Mouse (Mus musculus) stomach, postnatal 0 days (tissue): Measurements from ENCODE around the gene Mcm10. TPM values are rescaled to one million over a fixed set of nuclear protein-coding genes. Genes with fewer than 3 reads are reported as not detected.
A peak's percentile ranks its signal among the peaks of the same experiment; 100 is the strongest.

ENCODE experiments used
- ATAC-seq: fragments of 200-750 bp; cut with Nextera tagmentation; 2 replicates; pipeline ENCODE4 v1.8.0; 2017; ENCODE audit not compliant: low FRiP score, low TSS enrichment
- DNase-seq: peaks from one replicate; pipeline ENCODE4 v3.0.0-alpha.2; 2016; ENCODE audit warnings: low spot score
- H3K27ac ChIP-seq: fragments of 300-500 bp; sonication (generic); replicated peaks from 2 replicates; pipeline ENCODE4 v1.5.1; 2014; ENCODE audit warnings: mild to moderate bottlenecking, control low read depth
- H3K27me3 ChIP-seq: fragments of 300-500 bp; sonication (generic); 2 replicates; pipeline ENCODE4 v1.6.1; 2014; ENCODE audit warnings: low read length; ENCODE audit not compliant: control insufficient read depth, insufficient read depth
- H3K36me3 ChIP-seq: fragments of 300-500 bp; sonication (generic); 2 replicates; pipeline ENCODE4 v1.6.1; 2014; ENCODE audit warnings: low read length, mixed read lengths; ENCODE audit not compliant: control insufficient read depth, insufficient read depth
- H3K4me1 ChIP-seq: fragments of 300-500 bp; sonication (generic); replicated peaks from 2 replicates; pipeline ENCODE4 v1.6.1; 2014; ENCODE audit warnings: antibody characterized with exemption; ENCODE audit not compliant: control insufficient read depth, insufficient read depth
- H3K4me2 ChIP-seq: fragments of 300-500 bp; sonication (generic); replicated peaks from 2 replicates; pipeline ENCODE4 v1.6.1; 2014; ENCODE audit warnings: low read depth, mild to moderate bottlenecking, control low read depth, moderate library complexity
- H3K4me3 ChIP-seq: fragments of 300-500 bp; sonication (generic); 2 replicates; pipeline ENCODE4 v1.5.1; 2014; ENCODE audit warnings: low read depth, low read length, control low read depth
- H3K9ac ChIP-seq: fragments of 300-500 bp; sonication (generic); 2 replicates; pipeline ENCODE4 v1.6.1; 2014; ENCODE audit warnings: mild to moderate bottlenecking, low read length, control low read depth, mixed read lengths
- H3K9me3 ChIP-seq: fragments of 300-500 bp; sonication (generic); 2 replicates; pipeline ENCODE4 v1.6.1; 2016; ENCODE audit warnings: low read length; ENCODE audit not compliant: control insufficient read depth
- CTCF ChIP-seq: IDR thresholded peaks from 2 replicates; pipeline ENCODE4 v1.5.1; 2016; ENCODE audit warnings: antibody characterized with exemption, low read depth, mild to moderate bottlenecking, moderate library complexity
- EP300 ChIP-seq: optimal IDR thresholded peaks from 2 replicates; pipeline ENCODE3; 2016; ENCODE audit warnings: antibody characterized with exemption
- WGBS: fragments of 180-500 bp; shearing (Covaris S2); extraction: QIAGEN DNeasy Blood & Tissue Kit; methylation state at CpG from one replicate; pipeline ENCODE4 v1.1.7; 2014; 5-methylcytosine and 5-hydroxymethylcytosine counted together
- polyA plus RNA-seq: library from polyadenylated mRNA; unstranded; fragments of >200 nt; fragmentation: Nextera tagmentation; extraction: Ambion mirVana; gene quantifications from 2 replicates; pipeline ENCODE4 v1.2.1, GENCODE M21; 2015

Mcm10 gene
- polyA plus RNA-seq, 1 experiment from 2014 or later, result 6.1 TPM

DNA sequence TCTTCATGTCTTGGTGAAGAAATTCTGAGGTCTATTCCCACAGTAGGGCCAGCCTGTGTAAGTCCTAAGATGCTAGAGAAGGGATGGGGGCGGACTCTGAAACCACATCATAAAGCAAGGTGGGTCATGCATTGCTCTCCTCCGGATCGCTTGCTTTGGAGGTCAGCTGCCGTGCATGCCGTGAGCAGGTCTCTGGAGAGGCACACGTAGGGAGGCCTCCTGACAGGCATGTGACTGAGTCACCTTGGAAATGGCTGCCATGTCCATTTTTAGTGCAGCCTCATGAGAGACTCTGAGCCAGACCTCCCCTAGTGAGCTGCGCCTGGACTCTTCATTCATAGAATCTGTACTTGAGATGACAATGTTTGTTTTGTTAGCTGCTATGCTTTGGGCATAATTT, 15.5 kb upstream of the Mcm10 start:
- no peaks in the 10 kb centered on the region for H3K36me3 ChIP-seq
- H3K27me3 ChIP-seq, result no peaks in the 10 kb centered on the region

GRCm38 (mm10) chr2:5027057-5027456, 14.5 kb upstream of the Mcm10 start:
- 70% methylated on average over 6 of the region's 6 CpGs for WGBS
- Histone ChIP-seq H3K27me3 (no peaks in the 10 kb centered on the region), H3K9ac (no peak overlapping the region), H3K4me2 (no peak overlapping the region), H3K36me3 (no peaks in the 10 kb centered on the region), H3K4me1 (no peaks in the 10 kb centered on the region), H3K27ac (no peak overlapping the region), H3K4me3 (no peak overlapping the region), H3K9me3 (no peaks in the 10 kb centered on the region)
- ATAC-seq (no peak), DNase-seq (no peak)
- no peak for TF ChIP-seq CTCF
- TF ChIP-seq EP300, result no peak

More for the DNA sequence above, 15.5 kb upstream of the Mcm10 start:
- Histone ChIP-seq H3K27ac (no peak overlapping the region), H3K4me3 (no peak overlapping the region), H3K9me3 (no peaks in the 10 kb centered on the region), H3K4me1 (no peaks in the 10 kb centered on the region), H3K4me2 (no peak overlapping the region), H3K9ac (no peak overlapping the region)
- TF ChIP-seq EP300 (no peak), CTCF (no peak)
- WGBS, result 85% methylated on average over 7 of the region's 7 CpGs
- DNase-seq (no peak), ATAC-seq (no peak)

GRCm38 (mm10) chr2:5025162-5025733, 12.7 kb upstream of the Mcm10 start:
- H3K4me3 ChIP-seq, result no peak overlapping the region
- H3K27me3 ChIP-seq, result no peaks in the 10 kb centered on the region
- H3K36me3 ChIP-seq, result no peaks in the 10 kb centered on the region
- WGBS, result 62% methylated on average over 3 of the region's 4 CpGs
- ATAC-seq, result no peak
- TF ChIP-seq EP300 (no peak), CTCF (peak; percentile 49)
- no peaks in the 10 kb centered on the region for H3K4me1 ChIP-seq
- DNase-seq, result no peak
- no peak overlapping the region for H3K4me2 ChIP-seq
- no peaks in the 10 kb centered on the region for H3K9me3 ChIP-seq
- H3K9ac ChIP-seq, result no peak overlapping the region
- H3K27ac ChIP-seq, result no peak overlapping the region

- Histone ChIP-seq H3K4me2 (no peak overlapping the region), H3K9me3 (no peaks in the 10 kb centered on the region), H3K4me3 (no peak overlapping the region), H3K36me3 (no peaks in the 10 kb centered on the region), H3K27ac (no peak overlapping the region), H3K9ac (0 out of 2 replicates have a peak overlapping the region, but pooled peaks have one; percentile 23), H3K4me1 (no peaks in the 10 kb centered on the region), H3K27me3 (no peaks in the 10 kb centered on the region)
- 48% methylated on average over 14 of the region's 14 CpGs for WGBS
- DNase-seq (peak; percentile 69), ATAC-seq (peak; percentile 60; the same call in 1 of the 2 replicates)
- TF ChIP-seq EP300 (no peak), CTCF (no peak)
Measured at GRCm38 (mm10) chr2:5023699-5024399, 11.3 kb upstream of the Mcm10 start.

DNA sequence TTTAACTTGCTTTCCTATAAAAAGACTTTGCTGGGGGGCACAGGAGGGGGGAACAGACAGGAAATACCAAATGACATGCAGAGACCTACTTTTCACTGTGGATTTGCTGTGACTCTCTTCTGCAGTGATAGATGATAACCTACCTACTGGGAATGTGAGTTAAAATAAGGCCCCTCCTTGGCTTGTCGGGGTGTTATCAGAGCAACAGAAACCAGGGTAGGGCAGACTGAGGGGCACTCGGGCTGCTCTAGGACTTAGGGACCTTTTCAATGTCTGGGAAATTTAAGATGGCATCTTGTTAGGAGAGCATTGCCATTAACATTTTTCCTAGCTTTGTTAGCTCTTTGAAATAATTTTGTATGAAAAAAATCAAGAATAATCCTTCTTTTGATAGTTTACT, 10.7 kb upstream of the Mcm10 start:
- 49% methylated on average over 2 of the region's 2 CpGs for WGBS
- Histone ChIP-seq H3K27me3 (no peaks in the 10 kb centered on the region), H3K9me3 (no peaks in the 10 kb centered on the region), H3K4me3 (no peak overlapping the region), H3K4me1 (no peaks in the 10 kb centered on the region), H3K9ac (no peak overlapping the region), H3K4me2 (no peak overlapping the region), H3K36me3 (no peaks in the 10 kb centered on the region), H3K27ac (no peak overlapping the region)
- ATAC-seq (no peak), DNase-seq (no peak)
- TF ChIP-seq EP300 (no peak), CTCF (no peak)

DNA sequence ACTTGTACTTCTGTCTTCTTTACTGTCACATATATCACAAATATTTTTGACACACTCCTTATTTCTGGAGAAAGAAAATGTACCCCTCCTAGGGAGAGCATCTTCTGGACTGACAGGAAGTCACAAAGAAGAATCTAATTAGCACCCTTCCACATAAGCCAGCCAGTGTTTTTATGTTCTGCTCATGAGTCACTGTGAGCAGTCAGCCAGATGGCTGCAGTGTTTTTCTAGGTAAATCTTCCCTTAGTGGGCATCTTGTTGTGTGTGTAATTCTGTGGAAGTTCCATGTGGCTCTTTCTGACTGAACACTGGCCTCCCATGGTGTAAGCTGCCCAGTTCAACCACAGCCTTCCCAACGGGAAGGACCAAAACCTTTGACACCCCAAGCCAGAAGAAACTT, 7.1 kb upstream of the Mcm10 start:
- WGBS, result 63% methylated on average over 1 of the region's 1 CpGs
- ATAC-seq (no peak), DNase-seq (no peak)
- TF ChIP-seq EP300 (no peak), CTCF (no peak)
- Histone ChIP-seq H3K9ac (no peak overlapping the region), H3K9me3 (no peaks in the 10 kb centered on the region), H3K36me3 (no peaks in the 10 kb centered on the region), H3K27me3 (no peaks in the 10 kb centered on the region), H3K27ac (no peak overlapping the region), H3K4me1 (no peaks in the 10 kb centered on the region), H3K4me3 (no peak overlapping the region), H3K4me2 (no peak overlapping the region)
